Mouse (Mus musculus) bone marrow macrophage, adult 2 months (primary cell): ENCODE data around the gene Ccdc86.

Source experiments
- CTCF ChIP-seq: IDR thresholded peaks from 2 replicates; pipeline ENCODE4 v1.5.1; 2012; ENCODE audit warnings: low read depth, mild to moderate bottlenecking, low read length, moderate library complexity
- POLR2A ChIP-seq: IDR thresholded peaks from 2 replicates; pipeline ENCODE4 v1.6.1; 2012; ENCODE audit warnings: mild to moderate bottlenecking, low read depth, low read length, borderline replicate concordance

DNA sequence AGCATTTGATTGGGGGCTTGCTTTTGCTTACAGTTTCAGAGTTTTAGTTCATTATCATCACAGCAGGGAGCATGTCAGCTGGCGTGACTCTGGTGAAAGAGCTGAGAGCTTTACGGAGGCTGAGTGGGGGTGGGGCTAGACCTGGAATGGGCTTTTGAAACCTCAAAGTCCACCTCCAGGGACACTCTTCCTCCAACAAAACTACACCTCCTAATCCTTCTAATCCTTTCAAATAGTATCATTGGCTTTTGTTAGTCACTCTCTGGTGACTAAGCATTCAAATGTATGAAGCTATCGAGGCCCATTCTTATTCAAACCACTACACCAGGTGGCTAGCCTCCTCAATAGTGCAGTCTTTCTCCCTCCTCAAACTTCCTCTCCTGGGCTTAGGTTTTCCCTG, 23.6 kb upstream of the Ccdc86 start:
- TF ChIP-seq CTCF (no peak), POLR2A (no peak)
